Mouse (Mus musculus): ENCODE data around the gene Cops3.

The Cops3 gene

GRCm38 (mm10) chr11:59810480-59811158, 29.0 kb downstream of the Cops3 start:
- in situ Hi-C loops (cut with MboI): no loop called here

GRCm38 (mm10) chr11:59809670-59810474, 29.8 kb downstream of the Cops3 start, which contains the start of gene Flcn:
Gene Flcn (minus strand): TSS chr11:59810016.
- in situ Hi-C loops (cut with MboI): no loop called here

- in situ Hi-C loops (cut with MboI): no loop called here
These were observed 30.5 kb downstream of the Cops3 start for GRCm38 (mm10) chr11:59809071-59809669.

- in situ Hi-C loops (cut with MboI): no loop called here
These were observed 31.3 kb downstream of the Cops3 start for GRCm38 (mm10) chr11:59808170-59808960.

GRCm38 (mm10) chr11:59805656-59806055, 34.0 kb downstream of the Cops3 start:
- in situ Hi-C loops (cut with MboI): no loop called here

- in situ Hi-C loops (cut with MboI): no loop called here
These were observed 34.4 kb downstream of the Cops3 start for GRCm38 (mm10) chr11:59805256-59805655.

- in situ Hi-C loops (cut with MboI): no loop called here
These were observed 35.1 kb downstream of the Cops3 start for GRCm38 (mm10) chr11:59804409-59805110.

- in situ Hi-C loops (cut with MboI): no loop called here
These were observed 36.1 kb downstream of the Cops3 start for GRCm38 (mm10) chr11:59803516-59803915.

- in situ Hi-C loops (cut with MboI): no loop called here
These were observed 37.8 kb downstream of the Cops3 start for GRCm38 (mm10) chr11:59801881-59802280.

- in situ Hi-C loops (cut with MboI): no loop called here
These were observed 39.2 kb downstream of the Cops3 start for GRCm38 (mm10) chr11:59800412-59800811.

- in situ Hi-C loops (cut with MboI): no loop called here
These were observed 46.2 kb downstream of the Cops3 start for GRCm38 (mm10) chr11:59793390-59793789.

GRCm38 (mm10) chr11:59789311-59789710, 50.3 kb downstream of the Cops3 start:
- in situ Hi-C loops (cut with MboI): no loop called here

- in situ Hi-C loops (cut with MboI): no loop called here
These were observed 52.3 kb downstream of the Cops3 start, which contains the start of gene Pld6 for GRCm38 (mm10) chr11:59787199-59787781. Gene Pld6 (minus strand): TSS chr11:59787645.

- in situ Hi-C loops (cut with MboI): no loop called here
These were observed 53.0 kb downstream of the Cops3 start for GRCm38 (mm10) chr11:59786444-59787198.

- in situ Hi-C loops (cut with MboI): no loop called here
These were observed 56.0 kb downstream of the Cops3 start for GRCm38 (mm10) chr11:59783591-59783990.

- in situ Hi-C loops (cut with MboI): no loop called here
These were observed 57.5 kb downstream of the Cops3 start for GRCm38 (mm10) chr11:59782091-59782590.

GRCm38 (mm10) chr11:59780241-59780640, 59.4 kb downstream of the Cops3 start:
- in situ Hi-C loops (cut with MboI): no loop called here

- in situ Hi-C loops (cut with MboI): no loop called here
These were observed 60.2 kb downstream of the Cops3 start for GRCm38 (mm10) chr11:59779406-59779805.

- in situ Hi-C loops (cut with MboI): no loop called here
These were observed 60.8 kb downstream of the Cops3 start for GRCm38 (mm10) chr11:59778874-59779223.

Measured in mature B cell (primary cell).